Mouse (Mus musculus) urinary bladder, postnatal 0 days (tissue): ENCODE results near the gene Olfr92. TPM values are rescaled to one million over a fixed set of nuclear protein-coding genes. Genes with fewer than 3 reads are reported as not detected.

Experiments used
- polyA plus RNA-seq: library from polyadenylated mRNA; unstranded; fragments of >200 nt; fragmentation: Nextera tagmentation; extraction: Ambion mirVana; gene quantifications from 2 replicates; pipeline ENCODE4 v1.2.1, GENCODE M21; 2015

The Olfr92 gene
- not detected in 2 replicates for polyA plus RNA-seq

DNA sequence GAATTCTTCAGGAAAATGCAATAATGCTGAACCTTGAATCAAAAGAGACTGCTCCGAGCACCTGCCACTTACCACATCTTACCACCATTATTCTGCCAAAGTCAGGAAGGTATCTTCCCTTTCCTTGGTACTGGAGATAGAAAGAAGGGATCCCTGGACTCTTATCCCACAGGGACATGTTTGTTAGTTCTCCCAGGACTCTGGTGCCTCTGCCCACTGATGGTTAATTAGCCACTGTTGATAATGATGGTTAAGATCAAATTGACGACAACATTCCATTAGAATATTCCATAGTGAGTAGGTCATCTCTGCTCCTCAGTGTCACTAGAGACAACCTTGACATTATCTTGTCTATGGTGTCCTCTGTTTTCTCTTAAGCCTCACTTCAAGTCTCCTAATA, at the start of gene Olfr92:
Gene Olfr92, minus strand, starts transcription at position 101 of the 400 bp plus-strand sequence.

GRCm38 (mm10) chr17:37161394-37161793, 41.5 kb upstream of the Olfr92 start, which contains the start of gene Olfr93:
Gene Olfr93, minus strand, starts transcription at chr17:37161494.

DNA sequence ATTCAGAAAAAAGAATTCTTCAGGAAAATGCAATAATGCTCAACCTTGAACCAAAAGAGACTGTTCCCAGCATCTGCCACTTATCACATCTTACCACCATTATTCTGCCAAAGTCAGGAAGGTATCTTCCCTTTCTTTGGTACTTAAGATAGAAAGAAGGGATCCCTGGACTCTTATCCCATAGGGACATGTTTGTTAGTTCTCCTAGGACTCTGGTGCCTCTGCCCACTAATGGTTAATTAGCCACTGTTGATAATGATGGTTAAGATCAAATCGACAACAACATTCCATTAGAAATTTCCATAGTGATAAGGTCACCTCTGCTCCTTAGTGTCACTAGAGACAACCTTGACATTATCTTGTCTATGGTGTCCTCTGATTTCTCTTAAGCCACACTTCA, 21.7 kb downstream of the Olfr92 start, which contains the start of gene Olfr91:
Gene Olfr91, minus strand, starts transcription at position 101 of the 400 bp plus-strand sequence.

DNA sequence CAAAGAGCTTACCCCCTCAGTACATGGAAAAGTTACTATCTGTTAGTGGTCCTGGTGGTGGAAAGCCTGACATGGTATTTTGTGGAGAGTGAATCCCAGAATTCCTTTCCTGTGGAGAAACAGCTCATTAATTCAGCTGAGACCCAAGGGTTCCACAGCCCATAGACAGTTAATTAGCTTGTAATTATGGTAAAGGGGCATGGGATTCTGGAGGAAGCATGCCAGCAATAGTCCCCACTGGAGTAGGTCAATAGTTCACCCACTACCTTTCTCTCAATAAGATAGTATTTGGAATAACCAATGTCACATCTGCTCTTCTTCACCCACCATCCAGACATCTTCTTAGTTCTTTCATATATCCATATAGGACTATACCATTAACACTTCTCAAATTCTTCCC, 31.5 kb downstream of the Olfr92 start, which contains the start of gene Olfr90:
Gene Olfr90, minus strand, starts transcription at position 101 of the 400 bp plus-strand sequence.

Other genes starting within 250 kb of the Olfr92 start
- not detected in 2 replicates for gene Trim40, start 230.0 kb downstream of the Olfr92 start, polyA plus RNA-seq
- gene Trim31, start 222.0 kb downstream of the Olfr92 start, polyA plus RNA-seq, result not detected in 2 replicates
- 5.2 and 7.4 TPM in 2 replicates for gene Rnf39, start 177.2 kb downstream of the Olfr92 start, polyA plus RNA-seq
- 103 and 106 TPM in 2 replicates for gene Ppp1r11, start 168.3 kb downstream of the Olfr92 start, polyA plus RNA-seq
- 45.3 and 49.1 TPM in 2 replicates for gene Znrd1, start 161.5 kb downstream of the Olfr92 start, polyA plus RNA-seq
- gene Znrd1as, start 161.5 kb downstream of the Olfr92 start, polyA plus RNA-seq, result 4.8 and 5.9 TPM in 2 replicates
- gene 2410137M14Rik, start 138.9 kb downstream of the Olfr92 start, polyA plus RNA-seq, result 0.25 TPM in 1 of 2 replicates, not detected in the other
- gene H2-M5, start 130.6 kb downstream of the Olfr92 start, polyA plus RNA-seq, result 0.34 and 0.47 TPM in 2 replicates
- gene Zfp57, start 118.9 kb downstream of the Olfr92 start, polyA plus RNA-seq, result 22.6 and 30.9 TPM in 2 replicates
- gene Mog, start 96.7 kb downstream of the Olfr92 start, polyA plus RNA-seq, result not detected in 2 replicates
- gene Gabbr1, start 74.1 kb downstream of the Olfr92 start, polyA plus RNA-seq, result 9.2 and 9.7 TPM in 2 replicates
- not detected in 2 replicates for gene Olfr90, start 31.6 kb downstream of the Olfr92 start, polyA plus RNA-seq
- not detected in 2 replicates for gene Olfr91, start 21.8 kb downstream of the Olfr92 start, polyA plus RNA-seq
- gene Olfr93, start 41.4 kb upstream of the Olfr92 start, polyA plus RNA-seq, result not detected in 2 replicates
- 0.13 TPM in 1 of 2 replicates, not detected in the other for gene Ubd, start 73.8 kb upstream of the Olfr92 start, polyA plus RNA-seq
- gene Olfr94, start 80.9 kb upstream of the Olfr92 start, polyA plus RNA-seq, result 0.18 and 0.19 TPM in 2 replicates
- not detected in 2 replicates for gene Olfr95, start 93.0 kb upstream of the Olfr92 start, polyA plus RNA-seq
- gene Olfr96, start 100.1 kb upstream of the Olfr92 start, polyA plus RNA-seq, result not detected in 2 replicates
- gene Olfr97, start 117.2 kb upstream of the Olfr92 start, polyA plus RNA-seq, result not detected in 2 replicates
- gene Olfr98, start 143.7 kb upstream of the Olfr92 start, polyA plus RNA-seq, result not detected in 2 replicates
- 3.8 and 4.2 TPM in 2 replicates for gene H2-M3, start 150.1 kb upstream of the Olfr92 start, polyA plus RNA-seq
- gene Olfr99, start 163.4 kb upstream of the Olfr92 start, polyA plus RNA-seq, result not detected in 2 replicates
- not detected in 2 replicates for gene Olfr101, start 184.2 kb upstream of the Olfr92 start, polyA plus RNA-seq
- not detected in 2 replicates for gene Olfr102, start 197.0 kb upstream of the Olfr92 start, polyA plus RNA-seq
- not detected in 2 replicates for gene Olfr103, start 219.6 kb upstream of the Olfr92 start, polyA plus RNA-seq
- gene Olfr104-ps, start 239.5 kb upstream of the Olfr92 start, polyA plus RNA-seq, result not detected in 2 replicates